Mouse (Mus musculus) ovary, postnatal 36 days (tissue): ENCODE results near the gene Fgfr2.
A peak's percentile ranks its signal among the peaks of the same experiment; 100 is the strongest.

ENCODE experiments used
- DNase-seq: peaks from one replicate; pipeline ENCODE4 v3.0.0; 2022; ENCODE audit warnings: low spot score, mixed read lengths

Gene Fgfr2

DNA sequence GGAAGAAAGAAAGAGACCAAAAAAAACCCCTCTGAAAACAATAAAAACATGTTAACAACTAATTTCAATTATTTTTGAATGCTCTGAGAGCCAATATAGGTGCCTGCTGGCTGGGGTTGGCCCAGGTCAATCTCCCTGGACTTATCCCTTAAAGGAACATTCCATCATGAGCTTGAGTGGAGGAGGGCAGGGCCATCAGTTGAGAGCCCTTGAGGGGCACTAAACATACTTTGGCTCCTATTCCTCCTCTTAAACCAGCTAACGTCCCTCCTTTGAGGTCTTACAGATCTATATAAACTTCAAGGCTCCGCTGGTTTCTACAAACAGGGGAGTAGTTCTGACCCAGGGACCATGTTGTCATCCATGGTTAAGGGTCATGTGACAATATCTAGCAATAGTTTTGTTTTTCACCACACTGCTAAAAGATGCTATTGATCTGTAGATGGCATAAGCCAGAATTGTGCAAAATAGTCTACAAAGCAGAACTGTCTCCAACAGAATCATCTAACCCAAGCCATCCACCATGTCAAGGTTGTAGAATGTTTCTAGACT is 2536.6 kb downstream of the Fgfr2 start:
- no peak for DNase-seq

DNA sequence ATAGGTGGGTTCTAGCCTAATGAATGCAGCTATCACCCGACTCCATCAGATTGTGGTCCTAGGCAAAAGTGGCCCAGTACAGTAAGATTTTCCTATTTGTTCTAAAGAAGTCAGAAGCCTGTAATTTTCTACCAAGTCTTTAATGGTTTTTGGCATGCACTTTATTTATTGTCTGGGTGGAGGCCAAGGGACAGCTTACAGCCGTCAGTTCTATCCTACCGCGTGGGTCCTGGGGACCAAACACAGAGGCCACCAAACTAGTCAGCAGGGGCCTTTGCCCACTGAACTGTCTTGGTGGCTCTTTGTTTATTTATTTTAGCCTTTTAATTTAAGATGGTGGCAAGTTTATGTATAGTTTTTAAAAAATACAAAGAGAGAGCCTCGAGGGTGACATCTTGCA is 2544.5 kb downstream of the Fgfr2 start:
- no peak for DNase-seq

DNA sequence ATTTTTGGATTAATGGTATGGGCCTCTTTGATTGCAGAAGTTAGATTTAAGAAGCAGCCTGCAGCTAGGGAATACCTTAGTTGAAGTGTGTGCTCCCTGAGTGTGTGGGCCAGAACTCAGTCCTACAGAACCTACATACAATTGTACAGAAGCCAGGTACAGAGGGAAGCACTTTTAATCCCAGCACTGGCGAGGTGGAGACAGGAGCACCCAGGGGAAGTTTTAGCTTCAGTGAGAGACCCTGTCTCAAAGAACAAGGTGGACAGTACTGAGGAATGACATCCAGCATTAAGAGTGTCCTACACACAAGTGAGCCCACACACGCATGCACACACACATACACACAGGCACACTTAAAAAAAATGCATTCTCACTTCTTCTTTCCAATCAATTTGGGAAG is 2545.1 kb downstream of the Fgfr2 start:
- DNase-seq: no peak

DNA sequence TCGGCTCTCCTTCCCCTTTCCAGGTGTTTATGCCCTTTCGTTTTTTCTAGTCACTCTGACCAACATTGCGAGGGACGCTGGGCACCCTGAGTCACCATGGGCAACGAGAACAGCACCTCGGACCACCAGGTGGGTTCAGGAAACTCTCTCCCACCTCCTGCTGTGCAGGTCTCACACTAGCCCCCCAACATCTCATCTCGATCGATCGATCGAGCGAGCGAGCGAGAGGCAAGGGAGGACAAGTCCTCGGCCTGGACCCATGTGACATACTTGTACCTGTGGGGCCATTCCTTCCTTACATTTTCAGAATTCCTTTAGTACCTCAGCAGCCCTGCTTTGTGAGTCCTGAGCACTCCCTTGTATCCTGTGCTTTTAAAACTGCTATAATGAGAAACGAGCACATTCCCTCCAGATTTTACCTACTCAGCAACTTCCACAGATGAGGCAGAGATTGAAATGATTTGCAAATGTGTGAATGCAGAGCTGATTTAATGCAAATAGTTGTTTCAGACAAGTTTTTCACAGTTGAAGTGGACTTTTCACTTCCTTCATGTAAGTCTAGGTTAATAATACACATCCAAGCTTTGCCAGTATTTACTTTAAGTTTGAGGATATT is 2545.7 kb downstream of the Fgfr2 start, which contains the start of gene Tacc2:
TSS of gene Tacc2 (plus strand) at position 51 of the 616 bp plus-strand sequence.
- DNase-seq: no peak

DNA sequence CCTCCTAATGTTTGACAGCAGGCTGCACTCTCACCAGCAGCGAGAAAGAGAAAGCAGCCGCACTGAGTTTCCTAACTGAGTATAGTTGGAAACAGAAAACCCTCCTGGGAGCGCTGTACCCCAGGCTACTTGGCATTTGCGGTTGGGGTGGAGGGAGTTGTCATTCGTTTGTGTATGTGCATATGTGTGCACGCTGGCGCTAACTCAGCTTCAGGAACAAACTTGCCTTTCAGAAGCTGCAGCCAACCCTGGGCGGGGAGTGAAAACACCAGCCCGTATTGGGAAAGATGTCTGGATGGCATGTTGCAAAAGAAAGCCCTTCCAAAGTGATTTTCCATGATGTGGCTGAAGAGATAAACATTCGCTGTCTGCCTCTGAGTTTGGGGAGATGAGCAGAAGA is 2546.2 kb downstream of the Fgfr2 start:
- DNase-seq: peak; percentile 28

DNA sequence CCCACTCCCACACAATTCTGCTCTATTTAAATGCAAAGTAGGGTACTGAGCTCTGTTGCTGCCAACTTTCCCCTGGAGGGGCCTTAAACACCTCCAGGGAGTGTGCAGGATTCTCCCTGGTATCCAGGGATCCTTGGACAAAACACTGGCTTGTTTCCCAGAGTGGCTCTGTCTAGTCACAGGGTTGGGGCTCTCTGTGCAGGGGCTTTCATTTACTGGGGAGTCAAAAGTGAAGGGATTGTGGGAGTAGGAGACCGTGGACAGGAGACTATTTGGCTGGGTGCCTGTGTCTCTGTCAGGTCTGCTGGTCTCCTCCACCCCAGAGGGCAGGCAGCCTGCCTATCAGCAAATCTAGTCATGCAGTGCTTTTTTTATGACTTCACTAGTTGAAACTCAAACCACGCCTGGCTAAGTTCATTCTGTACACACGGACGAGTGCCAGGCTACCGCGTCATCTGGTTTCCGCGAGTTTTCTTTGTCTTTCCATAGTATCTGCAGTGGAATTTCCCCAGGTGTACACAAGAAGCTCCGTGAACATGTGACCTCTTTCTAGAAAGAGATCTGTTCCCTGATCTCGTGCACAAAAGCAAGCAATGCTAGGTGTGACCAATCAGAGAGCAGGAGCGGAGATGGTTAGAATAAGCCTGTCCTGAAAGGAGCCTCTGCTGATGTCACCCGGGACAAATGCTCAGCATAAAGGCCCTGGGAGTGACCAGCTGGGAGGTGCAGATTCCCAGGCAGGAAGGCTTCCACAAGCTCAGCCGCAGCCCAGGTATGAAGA is 2548.7 kb downstream of the Fgfr2 start:
- peak; percentile 26 for DNase-seq

DNA sequence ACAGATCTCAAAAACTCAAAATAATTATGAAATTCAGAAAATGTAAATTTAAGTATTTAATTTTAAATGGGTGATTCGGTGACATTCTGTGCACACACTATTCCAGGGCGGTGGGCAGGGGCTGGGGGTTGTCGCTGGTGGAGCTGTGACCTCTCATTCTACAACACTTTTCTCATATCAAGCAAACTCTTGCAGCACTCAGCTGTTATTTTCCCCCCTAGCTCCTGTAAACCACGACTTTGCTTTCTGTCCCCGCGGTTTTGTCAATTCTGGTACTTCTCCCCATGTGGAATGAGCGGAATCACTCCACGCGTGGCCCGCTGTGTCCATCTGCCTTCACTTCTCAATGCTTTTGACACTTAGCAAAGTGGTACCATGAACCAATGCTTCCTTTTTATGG is 2549.4 kb downstream of the Fgfr2 start:
- no peak for DNase-seq

DNA sequence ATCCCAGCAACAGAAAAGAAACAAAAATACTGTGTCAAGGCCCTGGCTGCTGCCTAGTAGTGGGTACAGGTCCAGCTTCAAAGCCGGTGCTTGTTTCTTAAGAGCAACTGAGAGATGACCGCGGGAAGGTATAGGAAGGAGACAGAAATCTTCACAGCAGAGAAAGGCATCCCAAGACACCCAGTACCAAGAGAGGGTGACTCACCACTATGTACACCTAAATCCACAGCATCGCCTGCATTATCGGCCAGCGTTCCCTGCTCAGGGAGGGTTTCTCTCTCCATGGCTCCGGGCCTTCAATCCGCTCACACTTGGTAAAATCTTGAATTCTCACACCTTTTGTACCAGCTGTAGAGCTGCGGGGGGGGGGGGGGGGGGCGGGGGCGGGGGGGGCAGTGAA is 2550.3 kb downstream of the Fgfr2 start, which contains the start of gene Nsmce4a:
TSS of gene Nsmce4a (minus strand) at position 298 of the 400 bp plus-strand sequence.
- DNase-seq: no peak

DNA sequence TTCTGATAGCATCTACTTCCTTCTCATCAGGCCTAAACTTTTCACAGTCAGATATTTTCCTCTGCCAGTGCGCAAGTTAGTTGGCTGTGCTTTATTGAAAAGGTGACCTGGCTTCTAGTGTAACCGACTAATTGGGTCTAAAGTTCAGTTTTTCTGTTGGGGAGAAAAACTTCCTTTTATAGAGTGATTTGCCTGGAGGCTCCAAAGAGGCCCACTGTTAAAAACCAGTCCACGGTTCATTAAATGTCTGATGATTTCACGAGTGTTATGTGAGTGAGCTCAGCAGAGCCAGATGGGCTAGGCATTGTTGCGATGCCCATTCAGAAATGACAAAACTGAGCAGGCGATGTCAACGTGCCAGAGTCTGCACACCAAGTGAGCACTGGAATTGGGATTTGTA is 2552.7 kb downstream of the Fgfr2 start:
- no peak for DNase-seq

DNA sequence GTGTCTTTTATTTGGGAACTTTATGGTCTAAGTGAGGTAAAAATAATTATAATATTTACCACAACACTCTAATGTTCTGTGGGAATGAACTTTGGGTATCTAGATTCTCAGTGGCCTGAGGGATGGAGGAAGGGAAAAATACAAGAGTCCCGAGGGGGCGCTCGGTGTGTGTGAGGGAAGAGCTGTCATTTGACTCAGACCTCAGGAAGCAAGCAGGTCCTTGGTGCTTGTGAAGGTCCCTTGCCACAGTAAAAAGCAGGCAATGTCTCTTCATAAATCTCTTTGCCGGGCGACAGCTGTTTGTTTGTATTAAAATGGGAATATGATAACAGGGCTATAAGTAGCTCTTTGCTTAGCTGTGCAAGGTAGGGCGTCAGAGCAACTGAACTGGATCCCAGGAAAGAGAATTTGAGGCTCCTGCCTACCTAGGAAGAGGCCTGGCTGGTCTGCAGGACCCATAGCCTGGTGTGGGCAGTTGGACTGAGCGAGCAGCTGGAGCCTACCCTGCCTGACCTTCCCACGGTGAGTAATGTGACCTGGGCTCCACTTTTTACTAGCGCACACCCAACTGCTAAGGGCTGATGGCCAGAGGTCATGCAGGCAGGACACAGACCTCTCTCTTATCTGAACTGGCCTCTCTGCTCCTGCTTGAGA is 2554.2 kb downstream of the Fgfr2 start:
- no peak for DNase-seq

DNA sequence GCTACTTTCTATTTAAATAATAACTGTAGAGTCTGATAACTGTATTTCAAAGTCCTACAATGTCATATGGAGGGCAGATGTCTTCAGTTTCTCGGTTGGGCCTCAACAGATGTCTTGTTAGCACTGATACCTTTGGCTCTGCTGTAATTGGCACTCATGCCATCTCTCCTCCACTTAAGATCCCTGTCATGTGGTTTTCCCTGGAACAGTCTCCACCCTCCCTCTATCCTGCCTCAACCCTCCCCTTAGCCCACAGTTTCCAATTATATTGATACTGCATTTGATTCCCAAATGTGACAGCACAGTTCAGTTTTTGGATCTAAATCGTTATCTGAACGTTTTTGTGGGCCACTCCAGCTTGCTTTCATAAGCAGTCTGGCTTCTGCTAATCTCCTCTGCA is 2558.6 kb downstream of the Fgfr2 start:
- no peak for DNase-seq

DNA sequence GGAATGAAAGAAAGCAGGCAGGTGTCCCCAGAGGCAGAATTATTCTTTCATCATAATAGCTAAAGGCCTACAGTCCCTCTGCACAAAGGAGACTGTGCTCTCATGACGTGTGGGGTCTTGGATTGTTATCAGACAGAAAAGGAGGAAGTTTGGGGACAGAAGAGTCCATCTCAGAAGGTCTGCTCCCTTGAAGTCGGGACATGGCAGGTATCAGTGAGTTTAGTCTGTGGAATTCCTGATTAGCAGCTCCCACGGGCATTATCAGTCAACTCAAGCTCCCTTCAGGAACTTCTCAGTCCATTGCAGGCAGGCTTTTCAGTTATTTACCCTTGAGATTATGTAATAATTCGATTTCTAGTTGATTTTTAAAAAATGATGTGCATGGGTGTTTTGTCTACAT is 2559.3 kb downstream of the Fgfr2 start:
- no peak for DNase-seq

DNA sequence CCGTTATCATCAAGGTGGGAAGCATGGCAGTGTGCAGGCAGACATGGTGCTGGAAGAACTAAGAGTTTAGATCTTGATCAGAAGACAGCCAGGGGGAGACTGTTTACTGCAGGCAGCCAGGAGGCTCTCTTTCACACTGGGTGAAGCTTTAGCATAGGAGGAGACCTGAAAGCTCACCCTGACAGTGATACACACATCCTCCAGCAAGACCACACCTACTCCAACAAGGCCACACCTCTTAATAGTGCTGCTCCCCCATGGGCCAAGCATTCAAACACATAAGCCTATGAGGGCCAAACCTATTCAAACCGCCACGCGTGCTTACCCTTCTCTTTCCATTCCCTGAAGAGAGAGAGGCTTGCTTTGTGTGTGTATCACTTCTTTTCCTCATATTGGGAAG is 2559.9 kb downstream of the Fgfr2 start:
- DNase-seq: no peak

DNA sequence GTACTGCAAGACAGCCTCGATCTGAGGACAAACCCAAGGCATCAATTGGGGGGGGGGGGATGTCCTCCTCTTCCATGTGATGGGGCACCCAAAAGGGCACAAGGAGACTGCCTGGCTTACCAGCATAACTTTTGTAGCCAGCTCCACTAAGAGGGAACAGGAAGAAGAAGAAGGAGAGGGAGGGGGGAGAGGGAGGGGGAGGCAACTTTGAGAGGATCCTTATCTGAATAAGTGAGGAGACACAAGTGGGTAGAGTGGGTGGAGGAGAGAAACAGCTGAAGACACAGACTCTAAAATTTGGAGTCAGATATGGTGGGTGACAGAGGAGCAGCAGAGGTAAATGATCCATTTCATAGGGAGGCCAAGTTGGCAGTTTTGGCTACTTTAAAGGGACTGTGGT is 2562.2 kb downstream of the Fgfr2 start:
- DNase-seq: no peak

DNA sequence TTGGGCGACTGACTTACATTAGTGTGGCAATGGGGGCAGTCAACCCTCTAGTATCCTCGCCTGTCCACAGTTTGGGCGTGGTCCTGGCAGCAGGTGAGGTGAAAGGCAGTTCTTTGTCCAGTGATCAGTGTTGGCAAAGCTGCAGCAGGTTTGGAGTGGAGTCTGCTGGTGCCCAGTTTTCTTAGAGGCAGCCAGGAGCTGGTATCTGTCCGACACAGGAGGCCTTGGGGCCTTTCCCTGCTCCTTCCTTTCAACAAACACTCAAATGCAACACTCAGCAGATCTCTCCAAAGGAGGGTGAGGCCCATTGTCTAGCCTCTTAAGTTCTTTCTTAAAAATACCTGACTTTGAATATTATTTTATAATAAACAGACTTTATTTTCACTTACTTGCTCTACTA is 2564.6 kb downstream of the Fgfr2 start:
- DNase-seq: no peak

DNA sequence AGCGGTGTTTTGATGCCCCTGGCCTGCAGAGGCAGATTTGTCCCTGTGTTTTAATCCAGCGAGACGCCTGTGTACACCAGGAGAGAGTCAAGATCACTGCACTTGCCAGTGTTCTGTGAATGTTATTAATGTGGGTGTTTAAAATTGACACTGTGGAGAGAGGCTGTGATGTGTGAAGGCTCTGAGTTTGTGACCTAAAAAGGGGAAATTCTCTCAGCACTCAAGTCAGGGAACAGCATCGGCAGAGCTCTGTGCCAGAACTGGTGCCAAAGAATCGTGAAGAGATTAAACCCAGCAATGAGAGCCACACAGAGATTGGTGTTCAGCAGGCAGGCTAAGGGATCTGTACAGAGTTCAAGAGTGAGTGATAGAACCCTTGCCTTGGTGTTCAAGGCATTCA is 2567.6 kb downstream of the Fgfr2 start:
- DNase-seq: no peak

DNA sequence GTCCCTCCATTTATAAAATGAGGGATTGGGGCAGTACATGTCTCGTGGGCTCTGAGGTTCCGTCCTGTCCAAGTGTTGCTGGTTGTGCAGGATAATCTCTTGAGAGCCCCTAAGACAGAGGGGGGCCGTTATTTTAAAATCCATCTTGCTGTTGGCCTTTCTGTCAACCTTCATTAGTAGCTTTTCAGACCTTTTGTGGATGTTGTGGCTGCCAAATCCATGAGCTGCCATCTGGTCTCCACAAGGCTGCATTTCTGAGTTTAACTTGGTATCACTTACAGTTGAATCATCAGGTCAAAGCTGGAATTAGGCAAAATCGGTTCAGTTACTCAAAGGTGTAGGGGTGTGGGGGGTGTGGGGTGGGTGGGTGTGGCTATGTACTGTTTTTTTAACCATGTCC is 2569.8 kb downstream of the Fgfr2 start:
- no peak for DNase-seq

DNA sequence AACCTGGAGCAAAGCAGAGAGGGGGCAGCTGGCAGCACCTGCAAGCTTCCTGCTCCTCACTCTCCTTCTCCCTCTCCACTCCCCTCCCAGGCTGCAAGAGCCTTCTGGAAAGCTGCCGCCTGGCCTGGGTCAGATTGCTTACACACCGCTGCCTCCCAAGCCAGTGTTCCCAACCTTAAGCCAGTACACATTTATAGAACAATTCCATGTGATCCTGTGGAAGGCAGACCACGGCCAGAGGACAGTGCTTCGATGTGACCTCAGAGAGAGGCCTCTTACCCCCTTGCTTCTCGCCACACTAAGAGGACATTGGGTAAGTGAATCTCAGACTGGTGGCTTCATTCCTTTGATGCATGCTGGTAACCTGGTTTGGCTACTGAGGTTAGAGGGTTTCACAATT is 2570.4 kb downstream of the Fgfr2 start:
- DNase-seq: no peak

DNA sequence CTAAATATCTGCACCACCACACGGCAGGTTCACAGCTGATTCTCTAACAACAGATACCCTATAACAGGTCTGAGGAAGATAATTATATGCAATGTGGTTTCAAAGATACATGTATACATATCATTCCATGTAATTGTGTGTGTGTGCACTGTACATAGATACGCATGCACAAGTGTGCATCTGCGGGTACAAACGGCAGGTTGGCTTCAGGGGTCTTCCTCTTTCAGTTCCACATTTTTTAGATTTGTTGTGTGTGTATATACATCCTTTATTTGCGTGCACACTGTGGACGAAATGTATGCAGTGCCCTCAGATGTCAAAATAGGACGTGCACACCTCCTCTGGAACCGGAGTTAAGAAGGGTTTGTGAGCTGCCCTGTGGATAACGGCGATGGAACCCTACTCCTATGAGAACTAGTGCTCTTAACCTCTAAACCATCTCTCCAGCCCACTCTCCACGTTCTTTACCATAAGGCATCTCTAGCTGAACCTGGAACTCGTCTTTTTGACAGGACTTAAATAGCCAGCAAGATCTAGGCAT is 2575.4 kb downstream of the Fgfr2 start:
- DNase-seq: no peak

DNA sequence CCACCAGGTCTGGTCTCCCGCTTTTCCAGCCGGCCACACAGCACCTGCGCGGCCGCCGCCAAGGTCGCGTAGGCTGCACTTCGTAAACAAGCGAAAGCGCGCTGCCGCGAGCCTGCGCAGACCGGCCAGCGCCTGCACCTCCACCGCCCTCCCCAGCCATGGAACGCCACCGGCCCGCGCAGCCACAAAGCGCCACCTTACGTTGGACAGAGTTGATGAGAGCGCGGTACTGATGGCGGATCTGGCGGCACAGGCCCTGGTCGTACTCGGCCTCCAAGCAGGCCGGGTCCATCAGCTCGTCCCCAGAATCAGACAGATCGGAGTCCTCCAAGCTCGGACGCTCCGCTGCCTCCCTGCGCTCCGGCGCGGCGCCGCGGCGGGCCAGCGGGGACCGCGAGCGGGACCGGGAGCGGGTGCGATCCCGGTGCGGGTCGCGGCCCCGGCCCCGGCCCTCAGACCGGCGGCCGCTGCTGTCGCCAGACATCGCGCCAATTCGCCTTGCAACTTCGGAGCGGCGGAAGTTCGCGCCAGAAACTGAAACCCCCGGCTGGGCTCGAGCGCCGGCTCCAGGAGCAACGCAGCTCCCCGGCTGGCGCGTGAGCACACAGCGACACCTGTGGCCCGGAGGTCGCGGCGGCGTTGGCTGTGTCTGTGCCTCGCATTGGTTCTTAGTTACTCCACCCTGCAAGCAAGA is 2576.2 kb downstream of the Fgfr2 start:
- DNase-seq: peak; percentile 92

DNA sequence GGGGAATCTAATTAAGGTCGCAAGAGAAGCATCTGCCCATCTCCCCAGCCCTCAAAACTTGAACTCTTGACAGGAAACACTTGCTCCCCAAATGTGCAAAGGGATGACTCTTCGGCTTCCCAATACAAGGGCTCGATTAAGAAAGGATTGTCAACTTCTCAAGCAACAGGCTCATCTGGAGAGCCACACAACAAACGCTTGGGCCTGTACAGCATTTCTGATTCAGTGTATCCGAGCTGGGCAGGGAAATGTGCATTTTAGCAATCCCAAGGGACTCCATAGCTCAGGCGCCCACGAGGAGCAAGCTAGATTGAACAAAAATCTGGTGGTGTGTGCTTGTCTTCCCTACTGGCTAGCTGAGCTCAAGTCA is 2576.7 kb downstream of the Fgfr2 start:
- no peak for DNase-seq

DNA sequence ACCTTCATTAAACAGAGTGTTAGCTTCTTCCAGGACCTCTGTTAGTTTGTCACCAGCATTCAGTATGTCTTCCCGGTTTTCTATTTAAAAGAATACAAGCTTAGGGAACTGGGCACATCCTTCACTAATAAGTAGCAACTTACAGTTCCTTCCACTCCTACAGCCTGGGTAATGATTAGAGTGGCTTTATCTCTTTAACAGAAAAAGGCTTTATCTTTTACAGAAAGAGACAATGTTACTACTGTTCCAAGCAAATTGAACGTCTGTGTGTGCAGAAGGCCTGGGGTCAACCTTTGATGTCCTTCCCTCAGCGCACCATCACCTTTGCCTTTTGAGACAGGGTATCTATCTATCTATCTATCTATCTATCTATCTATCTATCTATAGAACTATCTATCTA is 2577.3 kb downstream of the Fgfr2 start:
- DNase-seq: no peak
